Mouse (Mus musculus): ENCODE results near the gene Tmod1. TPM values are rescaled to one million over a fixed set of nuclear protein-coding genes. Genes with fewer than 3 reads are reported as not detected.

The Tmod1 gene
- 26.3 and 38.8 TPM in 2 replicates for polyA plus RNA-seq (2014; fragmentation: Nextera tagmentation; extraction: Ambion mirVana)

DNA sequence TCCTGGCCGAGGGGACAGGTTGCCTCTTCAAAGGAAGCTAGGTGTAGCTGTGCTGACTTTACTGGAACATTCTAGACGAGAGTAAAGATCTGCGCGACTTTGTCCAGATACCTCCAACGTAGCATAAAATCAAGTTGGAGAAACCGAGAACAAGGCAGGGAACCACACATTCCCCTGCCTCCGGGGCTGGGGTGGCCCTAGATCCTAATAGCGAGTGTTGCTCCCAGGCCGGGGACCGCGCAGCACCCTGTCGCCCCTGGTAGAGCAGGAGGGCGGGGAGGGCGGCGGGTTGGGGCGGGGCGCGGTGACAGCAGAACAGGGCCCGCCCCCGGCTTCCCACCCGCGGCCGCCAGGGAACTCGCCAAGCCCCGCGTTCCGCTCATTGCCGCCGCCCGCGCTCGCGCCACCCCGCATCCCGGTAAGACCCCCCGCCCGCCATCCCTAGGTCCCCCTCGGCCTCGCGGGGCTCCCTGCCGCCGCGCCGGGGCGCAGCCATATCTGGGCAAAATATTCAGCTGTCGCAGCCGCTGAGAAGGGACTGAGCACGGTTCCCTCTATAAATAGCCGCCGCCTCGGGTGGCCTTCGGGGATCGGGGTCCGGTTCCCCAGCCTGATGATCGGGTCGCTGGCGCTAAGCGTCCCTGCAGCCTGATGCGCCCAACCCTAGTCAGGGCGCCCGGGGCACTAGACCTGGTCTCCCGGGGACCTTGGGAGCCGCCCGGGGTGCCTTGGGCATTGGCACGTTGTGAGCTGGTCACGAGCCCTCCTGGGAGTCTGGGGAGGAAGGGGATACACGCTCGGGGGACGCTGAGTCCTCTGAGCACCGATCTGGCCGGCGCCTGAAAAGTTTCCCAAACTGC, at the start of gene Tmod1:
Gene Tmod1 (plus strand): TSS at position 44 of the 860 bp plus-strand sequence.
- DNase-seq (ENCODE audit: low spot score) (peak; percentile 23), ATAC-seq (ENCODE audit: low read depth) (peak; percentile 79)
- Histone ChIP-seq H3K27ac (replicated peaks; ENCODE audit: low read depth, low read length) (no peak within 1 kb of the TSS), H3K4me3 (ENCODE audit: low read depth, low read length) (peak within 1 kb of the TSS; percentile 63), H3K4me1 (ENCODE audit: control insufficient read depth, insufficient read depth, low read length) (peaks cover 6% of the 10 kb centered on the region; the same call in 1 of the 2 replicates), H3K36me3 (ENCODE audit: control insufficient read depth, insufficient read depth, low read length) (no peaks in the 10 kb centered on the region), H3K9ac (ENCODE audit: low read depth, low read length) (peak within 1 kb of the TSS; percentile 62), H3K9me3 (ENCODE audit: control insufficient read depth, low read length) (no peaks in the 10 kb centered on the region), H3K4me2 (ENCODE audit: low read depth, low read length) (peak within 1 kb of the TSS; percentile 98), H3K27me3 (replicated peaks; ENCODE audit: control insufficient read depth, insufficient read depth, low read length) (peaks cover 44% of the 10 kb centered on the region)
- 1% methylated on average over 23 of the region's 72 CpGs for WGBS

DNA sequence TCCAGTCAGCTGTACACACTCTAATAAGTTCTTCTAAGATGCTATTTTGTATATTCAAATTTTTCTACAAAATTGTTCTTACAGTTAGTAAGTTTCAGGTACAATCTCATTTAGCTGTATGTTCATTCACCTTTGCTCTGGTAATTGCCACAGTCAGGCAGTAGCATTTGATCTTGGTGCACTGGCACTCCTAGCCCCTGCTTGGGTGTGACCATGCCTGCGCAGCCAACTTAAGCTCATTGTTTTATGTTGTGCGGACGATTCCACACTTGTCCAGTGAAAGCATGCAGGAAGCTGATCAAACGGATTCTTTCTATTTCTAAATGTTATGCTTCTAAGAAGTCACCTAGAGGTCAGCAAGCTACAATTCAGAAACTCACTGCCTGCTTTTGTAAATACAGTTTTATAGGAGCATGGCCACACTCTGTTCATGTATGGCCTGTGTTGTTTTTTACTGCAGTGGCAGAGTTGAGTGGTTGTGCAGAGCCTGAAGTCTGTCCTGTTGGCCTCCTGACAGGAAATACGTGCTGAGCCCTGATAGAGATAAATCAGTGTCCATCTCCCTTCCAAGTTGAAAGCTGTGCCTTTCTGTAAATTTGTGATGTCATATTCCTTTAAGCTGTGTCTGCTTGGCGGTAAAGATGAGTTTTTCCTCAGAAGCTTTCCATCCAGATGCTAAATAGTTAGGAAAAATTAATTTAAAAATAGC, 48.2 kb upstream of the Tmod1 start:
- Histone ChIP-seq H3K4me1 (ENCODE audit: control insufficient read depth, insufficient read depth, low read length) (no peaks in the 10 kb centered on the region), H3K4me2 (ENCODE audit: low read depth, low read length) (no peak overlapping the region), H3K9ac (ENCODE audit: low read depth, low read length) (no peak overlapping the region), H3K9me3 (ENCODE audit: control insufficient read depth, low read length) (no peaks in the 10 kb centered on the region), H3K4me3 (ENCODE audit: low read depth, low read length) (no peak overlapping the region), H3K27me3 (replicated peaks; ENCODE audit: control insufficient read depth, insufficient read depth, low read length) (no peaks in the 10 kb centered on the region), H3K36me3 (ENCODE audit: control insufficient read depth, insufficient read depth, low read length) (peaks cover 6% of the 10 kb centered on the region; the same call in 1 of the 2 replicates), H3K27ac (replicated peaks; ENCODE audit: low read depth, low read length) (no peak overlapping the region)
- WGBS = 53% methylated on average over 6 of the region's 6 CpGs
- DNase-seq (ENCODE audit: low spot score) (no peak), ATAC-seq (ENCODE audit: low read depth) (no peak)

DNA sequence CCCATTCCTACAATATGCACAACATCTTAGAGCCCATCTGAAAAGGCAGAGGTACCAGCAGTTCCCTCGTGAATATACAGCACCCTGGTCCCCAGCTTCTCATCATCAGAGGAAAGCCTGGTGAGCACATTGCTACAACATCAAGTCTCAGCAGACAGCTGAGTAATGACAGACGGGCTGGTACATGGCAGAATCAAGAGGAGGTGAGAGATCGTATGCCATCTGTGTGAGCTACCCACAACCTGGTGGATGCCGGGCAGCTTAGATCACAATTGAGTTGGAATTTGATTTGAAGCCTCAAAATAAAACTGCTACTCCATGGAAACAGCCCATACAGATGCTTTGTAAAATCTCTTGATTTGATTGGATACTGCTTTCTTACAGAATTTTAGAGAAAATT, 40.2 kb upstream of the Tmod1 start:
- no peak for DNase-seq (ENCODE audit: low spot score)
- no peaks in the 10 kb centered on the region for H3K36me3 ChIP-seq (ENCODE audit: control insufficient read depth, insufficient read depth, low read length)
- no peak overlapping the region for H3K27ac ChIP-seq (replicated peaks; ENCODE audit: low read depth, low read length)
- H3K4me2 ChIP-seq (ENCODE audit: low read depth, low read length) = no peak overlapping the region
- no peaks in the 10 kb centered on the region for H3K27me3 ChIP-seq (replicated peaks; ENCODE audit: control insufficient read depth, insufficient read depth, low read length)
- H3K9me3 ChIP-seq (ENCODE audit: control insufficient read depth, low read length) = no peaks in the 10 kb centered on the region
- no peak overlapping the region for H3K9ac ChIP-seq (ENCODE audit: low read depth, low read length)
- ATAC-seq (ENCODE audit: low read depth) = no peak
- WGBS = 79% methylated on average over 4 of the region's 4 CpGs
- no peak overlapping the region for H3K4me3 ChIP-seq (ENCODE audit: low read depth, low read length)
- H3K4me1 ChIP-seq (ENCODE audit: control insufficient read depth, insufficient read depth, low read length) = no peaks in the 10 kb centered on the region

GRCm38 (mm10) chr4:46008142-46008793, 30.5 kb upstream of the Tmod1 start:
- no peak for DNase-seq (ENCODE audit: low spot score)
- no peaks in the 10 kb centered on the region for H3K27me3 ChIP-seq (replicated peaks; ENCODE audit: control insufficient read depth, insufficient read depth, low read length)
- H3K9me3 ChIP-seq (ENCODE audit: control insufficient read depth, low read length) = no peaks in the 10 kb centered on the region
- H3K9ac ChIP-seq (ENCODE audit: low read depth, low read length) = no peak overlapping the region
- 82% methylated on average over 5 of the region's 5 CpGs for WGBS
- H3K4me3 ChIP-seq (ENCODE audit: low read depth, low read length) = no peak overlapping the region
- H3K4me1 ChIP-seq (ENCODE audit: control insufficient read depth, insufficient read depth, low read length) = no peaks in the 10 kb centered on the region
- no peak overlapping the region for H3K4me2 ChIP-seq (ENCODE audit: low read depth, low read length)
- H3K27ac ChIP-seq (replicated peaks; ENCODE audit: low read depth, low read length) = no peak overlapping the region
- ATAC-seq (ENCODE audit: low read depth) = no peak
- 0 out of 2 replicates have a peak, but pooled peaks cover 6% of the 10 kb centered on the region for H3K36me3 ChIP-seq (ENCODE audit: control insufficient read depth, insufficient read depth, low read length)

DNA sequence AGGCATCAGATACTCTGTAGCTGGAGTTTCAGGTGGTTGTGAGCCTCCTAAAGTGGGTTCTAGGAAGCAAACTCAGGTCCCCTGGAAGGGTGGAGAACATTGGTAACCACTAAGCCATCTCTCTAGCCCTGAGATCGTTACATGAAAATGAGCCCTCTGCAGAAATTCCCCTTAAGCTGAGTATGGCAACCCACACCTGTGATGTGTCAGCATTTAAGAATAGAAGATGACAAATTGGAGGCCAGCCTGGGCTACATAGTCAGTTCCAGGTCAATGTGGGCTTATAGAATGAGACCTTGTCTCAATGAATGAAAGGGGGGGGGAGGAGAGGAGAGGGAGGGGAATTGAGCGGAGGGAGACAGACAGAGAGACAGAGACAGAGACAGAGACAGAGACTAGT, 27.0 kb upstream of the Tmod1 start:
- ATAC-seq (ENCODE audit: low read depth) (no peak), DNase-seq (ENCODE audit: low spot score) (no peak)
- Histone ChIP-seq H3K4me3 (ENCODE audit: low read depth, low read length) (no peak overlapping the region), H3K9ac (ENCODE audit: low read depth, low read length) (no peak overlapping the region), H3K27ac (replicated peaks; ENCODE audit: low read depth, low read length) (no peak overlapping the region), H3K27me3 (replicated peaks; ENCODE audit: control insufficient read depth, insufficient read depth, low read length) (no peaks in the 10 kb centered on the region), H3K36me3 (ENCODE audit: control insufficient read depth, insufficient read depth, low read length) (no peaks in the 10 kb centered on the region), H3K9me3 (ENCODE audit: control insufficient read depth, low read length) (no peaks in the 10 kb centered on the region), H3K4me1 (ENCODE audit: control insufficient read depth, insufficient read depth, low read length) (no peaks in the 10 kb centered on the region), H3K4me2 (ENCODE audit: low read depth, low read length) (no peak overlapping the region)
- WGBS = 89% methylated on average over 2 of the region's 2 CpGs

GRCm38 (mm10) chr4:46015605-46016004, 23.1 kb upstream of the Tmod1 start:
- H3K9me3 ChIP-seq (ENCODE audit: control insufficient read depth, low read length) = no peaks in the 10 kb centered on the region
- no peak overlapping the region for H3K9ac ChIP-seq (ENCODE audit: low read depth, low read length)
- H3K4me3 ChIP-seq (ENCODE audit: low read depth, low read length) = no peak overlapping the region
- ATAC-seq (ENCODE audit: low read depth) = no peak
- no peak overlapping the region for H3K27ac ChIP-seq (replicated peaks; ENCODE audit: low read depth, low read length)
- no peak overlapping the region for H3K4me2 ChIP-seq (ENCODE audit: low read depth, low read length)
- H3K27me3 ChIP-seq (replicated peaks; ENCODE audit: control insufficient read depth, insufficient read depth, low read length) = no peaks in the 10 kb centered on the region
- no peaks in the 10 kb centered on the region for H3K4me1 ChIP-seq (ENCODE audit: control insufficient read depth, insufficient read depth, low read length)
- no peak for DNase-seq (ENCODE audit: low spot score)
- H3K36me3 ChIP-seq (ENCODE audit: control insufficient read depth, insufficient read depth, low read length) = 0 out of 2 replicates have a peak, but pooled peaks cover 3% of the 10 kb centered on the region
- WGBS = 76% methylated on average over 1 of the region's 1 CpGs

DNA sequence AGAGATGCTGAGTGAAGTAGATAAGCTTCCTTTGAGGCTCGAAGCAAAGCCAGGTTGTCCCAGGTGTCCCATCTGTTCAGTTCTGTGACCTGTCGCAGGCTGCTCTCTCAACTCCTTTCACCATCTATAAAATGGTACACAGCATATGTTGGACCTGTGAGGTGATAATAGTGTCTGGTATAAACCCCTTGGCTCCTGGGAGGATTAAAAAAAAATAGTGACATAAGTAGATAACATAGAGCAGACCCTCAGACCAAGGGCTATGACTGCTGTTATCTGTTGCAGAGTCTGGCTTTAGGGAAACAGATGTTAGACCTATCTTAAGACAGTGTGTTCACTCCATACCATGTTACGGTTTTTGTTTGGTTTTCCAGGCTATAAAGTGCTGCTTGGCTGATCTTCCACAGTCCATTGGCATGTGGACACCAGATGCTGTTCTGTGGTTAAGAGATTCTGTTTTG, 15.7 kb upstream of the Tmod1 start:
- 53% methylated on average over 3 of the region's 3 CpGs for WGBS
- Histone ChIP-seq H3K36me3 (ENCODE audit: control insufficient read depth, insufficient read depth, low read length) (no peaks in the 10 kb centered on the region), H3K9me3 (ENCODE audit: control insufficient read depth, low read length) (no peaks in the 10 kb centered on the region), H3K9ac (ENCODE audit: low read depth, low read length) (no peak overlapping the region), H3K27me3 (replicated peaks; ENCODE audit: control insufficient read depth, insufficient read depth, low read length) (no peaks in the 10 kb centered on the region), H3K4me2 (ENCODE audit: low read depth, low read length) (no peak overlapping the region), H3K27ac (replicated peaks; ENCODE audit: low read depth, low read length) (no peak overlapping the region), H3K4me3 (ENCODE audit: low read depth, low read length) (no peak overlapping the region), H3K4me1 (ENCODE audit: control insufficient read depth, insufficient read depth, low read length) (0 out of 2 replicates have a peak, but pooled peaks cover 6% of the 10 kb centered on the region)
- DNase-seq (ENCODE audit: low spot score) (no peak), ATAC-seq (ENCODE audit: low read depth) (no peak)

DNA sequence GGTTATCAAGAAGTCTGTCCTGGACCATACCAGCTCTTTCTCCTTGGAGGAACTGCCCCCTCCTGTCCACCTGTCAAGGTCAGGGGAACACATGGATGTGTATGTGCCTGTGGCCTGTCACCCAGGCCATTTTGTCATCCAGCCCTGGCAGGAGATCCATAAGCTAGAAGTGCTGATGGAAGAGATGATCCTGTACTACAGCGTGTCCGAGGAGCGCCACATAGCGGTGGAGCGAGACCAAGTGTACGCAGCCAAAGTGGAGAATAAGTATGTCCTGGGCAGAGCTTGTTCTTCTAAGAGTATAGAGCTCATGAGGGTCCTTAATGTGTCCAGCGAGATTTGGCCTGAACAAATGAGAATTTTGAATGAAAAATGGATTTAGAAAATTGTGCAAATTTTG, 12.8 kb upstream of the Tmod1 start:
- no peak overlapping the region for H3K4me3 ChIP-seq (ENCODE audit: low read depth, low read length)
- ATAC-seq (ENCODE audit: low read depth) (0 out of 2 replicates have a peak, but pooled peaks have one; percentile 55), DNase-seq (ENCODE audit: low spot score) (no peak)
- H3K27me3 ChIP-seq (replicated peaks; ENCODE audit: control insufficient read depth, insufficient read depth, low read length) = no peaks in the 10 kb centered on the region
- 0 out of 2 replicates have a peak, but pooled peaks cover 6% of the 10 kb centered on the region for H3K4me1 ChIP-seq (ENCODE audit: control insufficient read depth, insufficient read depth, low read length)
- H3K9me3 ChIP-seq (ENCODE audit: control insufficient read depth, low read length) = no peaks in the 10 kb centered on the region
- no peak overlapping the region for H3K9ac ChIP-seq (ENCODE audit: low read depth, low read length)
- WGBS = 45% methylated on average over 7 of the region's 7 CpGs
- no peaks in the 10 kb centered on the region for H3K36me3 ChIP-seq (ENCODE audit: control insufficient read depth, insufficient read depth, low read length)
- H3K27ac ChIP-seq (replicated peaks; ENCODE audit: low read depth, low read length) = no peak overlapping the region
- H3K4me2 ChIP-seq (ENCODE audit: low read depth, low read length) = no peak overlapping the region

Data from embryonic facial prominence, embryonic 14.5 days (tissue).